Mouse (Mus musculus) fibroblast of lung, adult 2 months (primary cell): ENCODE measurements at regions not wholly inside any gene's neighbourhood (a gene's known extent, or its start where the extent isn't known, plus 50 kb on each side); places are given as distances from the start of the nearest gene placed in this dataset.

Experiments
- DNase-seq: peaks from one replicate; pipeline ENCODE4 v3.0.0-alpha.2; 2011; ENCODE audit warnings: low read depth

- no peak for DNase-seq
Observed at GRCm38 (mm10) chr15:24969391-24969812, 444.2 kb downstream of the Basp1 start.

GRCm38 (mm10) chr15:24968636-24969317 lies 444.8 kb downstream of the Basp1 start:
- no peak for DNase-seq

GRCm38 (mm10) chr15:24929742-24930141 lies 483.8 kb downstream of the Basp1 start:
- DNase-seq: no peak

- no peak for DNase-seq
Observed at GRCm38 (mm10) chr15:24911866-24912265, 501.7 kb downstream of the Basp1 start.

GRCm38 (mm10) chr15:24911466-24911865 lies 502.1 kb downstream of the Basp1 start:
- no peak for DNase-seq

GRCm38 (mm10) chr15:24906957-24907356 lies 506.6 kb downstream of the Basp1 start:
- no peak for DNase-seq

GRCm38 (mm10) chr15:24878846-24879245 lies 534.7 kb downstream of the Basp1 start:
- DNase-seq: no peak

- no peak for DNase-seq
Observed at GRCm38 (mm10) chr15:24877711-24878598, 535.6 kb downstream of the Basp1 start.

GRCm38 (mm10) chr15:24876157-24876731 lies 537.3 kb downstream of the Basp1 start:
- no peak for DNase-seq

GRCm38 (mm10) chr15:24840271-24840670 lies 573.3 kb downstream of the Basp1 start:
- DNase-seq: no peak

- no peak for DNase-seq
Observed at GRCm38 (mm10) chr15:24838390-24838789, 575.2 kb downstream of the Basp1 start.

GRCm38 (mm10) chr15:24827881-24828280 lies 585.7 kb downstream of the Basp1 start:
- DNase-seq: no peak

- no peak for DNase-seq
Observed at GRCm38 (mm10) chr15:24827259-24827658, 586.3 kb downstream of the Basp1 start.

- DNase-seq: no peak
Observed at GRCm38 (mm10) chr15:24796836-24797235, 616.7 kb downstream of the Basp1 start.

- DNase-seq: no peak
Observed at GRCm38 (mm10) chr15:24793381-24793780, 620.2 kb downstream of the Basp1 start.

GRCm38 (mm10) chr15:24786336-24786735 lies 627.2 kb downstream of the Basp1 start:
- no peak for DNase-seq

- DNase-seq: no peak
Observed at GRCm38 (mm10) chr15:24778234-24778633, 635.3 kb downstream of the Basp1 start.

GRCm38 (mm10) chr15:24751480-24752157 lies 661.9 kb downstream of the Basp1 start:
- DNase-seq: no peak

- DNase-seq: no peak
Observed at GRCm38 (mm10) chr15:24743240-24743639, 670.3 kb downstream of the Basp1 start.

GRCm38 (mm10) chr15:24725170-24725569 lies 688.4 kb downstream of the Basp1 start:
- no peak for DNase-seq

- no peak for DNase-seq
Observed at GRCm38 (mm10) chr15:24724664-24725063, 688.9 kb downstream of the Basp1 start.

- no peak for DNase-seq
Observed at GRCm38 (mm10) chr15:24720346-24720745, 693.2 kb downstream of the Basp1 start.
